ENCODE assay signal across 11 mouse cellular contexts in the genomic region with DNA sequence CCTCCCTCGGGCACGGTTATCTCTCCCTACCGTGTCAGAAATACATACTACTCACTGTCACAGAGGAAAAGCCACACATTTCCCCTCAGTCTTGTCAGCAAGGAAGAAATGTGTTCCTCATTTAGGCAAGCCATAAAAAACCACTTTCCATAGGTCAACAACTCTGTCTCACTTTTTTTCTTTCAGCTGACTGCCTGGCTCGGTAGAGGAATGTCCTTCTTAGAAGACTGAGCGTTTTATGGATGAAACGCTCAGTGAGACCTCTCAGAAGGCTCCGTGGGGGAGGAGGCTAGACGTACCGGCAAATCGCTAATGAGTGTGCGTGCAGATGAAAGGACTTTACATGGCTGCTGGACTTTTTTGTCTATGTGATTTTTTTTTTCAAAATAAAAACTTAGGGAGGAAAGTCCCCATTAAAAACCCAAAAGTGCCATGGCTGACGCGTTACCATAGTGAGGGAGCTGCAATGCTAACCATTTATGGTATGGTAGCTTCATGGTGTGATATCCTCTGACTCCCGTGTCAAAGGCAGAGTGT.
DNase-seq lines count a peak whose midpoint lies in the region; ATAC-seq and TF ChIP-seq lines count a peak whose summit lies in the region.
"Had no signal": no experiment of that assay in that cellular context is flagged by ENCODE, and none has a peak within 500 bp of the region (broad histone marks: within the 10 kb centered on the region; RNA-seq: fewer than 3 reads in every experiment).

No protein-coding gene starts in this region.

- no peak overlapping the region for H3K4me3 ChIP-seq in heart, embryonic 10.5 days
- no peak overlapping the region for H3K4me3 ChIP-seq in liver, postnatal 0 days (ENCODE audit: low read depth, low read length)
- no peak overlapping the region for H3K4me3 ChIP-seq in neural tube, embryonic 12.5 days

- H3K4me2 ChIP-seq in liver, postnatal 0 days (ENCODE audit: low read depth, low read length): no peak overlapping the region
- peak overlapping the region; percentile 24 for H3K4me2 ChIP-seq in neural tube, embryonic 12.5 days (replicated peaks)

- no peaks in the 10 kb centered on the region for H3K9me3 ChIP-seq in heart, embryonic 10.5 days
- H3K9me3 ChIP-seq in liver, postnatal 0 days (ENCODE audit: low read length): no peaks in the 10 kb centered on the region
- no peaks in the 10 kb centered on the region for H3K9me3 ChIP-seq in neural tube, embryonic 12.5 days

- WGBS in heart, embryonic 10.5 days: 62% methylated on average over 14 of the region's 14 CpGs
- 49% methylated on average over 14 of the region's 14 CpGs for WGBS in liver, postnatal 0 days (ENCODE audit: insufficient replicate concordance)
- 23% methylated on average over 14 of the region's 14 CpGs for WGBS in neural tube, embryonic 12.5 days

- ATAC-seq in liver, postnatal 0 days: no peak
- peak; percentile 41; the same call in 1 of the 2 replicates for ATAC-seq in neural tube, embryonic 12.5 days (ENCODE audit: low FRiP score, low read depth)

- no peak for DNase-seq in heart, embryonic 10.5 days (ENCODE audit: low spot score)
- no peak for DNase-seq in heart, postnatal 10 days
- DNase-seq in liver, postnatal 0 days: no peak
- no peak for DNase-seq in liver
- peak; percentile 80 for DNase-seq in forelimb bud, embryonic 11.5 days (ENCODE audit: low read depth, low spot score)
- DNase-seq in adrenal gland, adult (ENCODE audit: inconsistent age in 2 of 2, low spot score in 1 of 2): no peak
- no peak for DNase-seq in adrenal gland, adult 18-20 months (ENCODE audit: low spot score in 2 of 2)
- DNase-seq: adrenal gland, adult 2 months; gastrocnemius, postnatal 25 days had no signal

- intact Hi-C loops in heart, postnatal 10 days (cut with DNase I): no loop called here

- no peak overlapping the region for H3K9ac ChIP-seq in liver, postnatal 0 days (replicated peaks)
- no peak overlapping the region for H3K9ac ChIP-seq in neural tube, embryonic 12.5 days

- no peak for TF ChIP-seq CTCF in liver, postnatal 0 days (IDR thresholded peaks at IDR 0.05; ENCODE audit: low read depth)

- H3K36me3 ChIP-seq in heart, embryonic 10.5 days: peaks cover 2% of the 10 kb centered on the region; the same call in 1 of the 2 replicates
- no peaks in the 10 kb centered on the region for H3K36me3 ChIP-seq in liver, postnatal 0 days (replicated peaks; ENCODE audit: insufficient read depth, low read length)
- no peaks in the 10 kb centered on the region for H3K36me3 ChIP-seq in neural tube, embryonic 12.5 days

- 0 out of 2 replicates have a peak, but pooled peaks have one; percentile 9 for TF ChIP-seq EP300 in liver, postnatal 0 days (IDR thresholded peaks at IDR 0.05; ENCODE audit: low read depth)

- no peaks in the 10 kb centered on the region for H3K27me3 ChIP-seq in heart, embryonic 10.5 days (ENCODE audit: insufficient read depth, poor library complexity, severe bottlenecking)
- H3K27me3 ChIP-seq in liver, postnatal 0 days (ENCODE audit: insufficient read depth, low read length): no peaks in the 10 kb centered on the region
- no peaks in the 10 kb centered on the region for H3K27me3 ChIP-seq in neural tube, embryonic 12.5 days (replicated peaks)
- H3K27me3 ChIP-seq: CH12.LX had no signal

- peaks cover 38% of the 10 kb centered on the region for H3K4me1 ChIP-seq in heart, embryonic 10.5 days
- H3K4me1 ChIP-seq in liver, postnatal 0 days (ENCODE audit: insufficient read depth): no peaks in the 10 kb centered on the region
- H3K4me1 ChIP-seq in neural tube, embryonic 12.5 days: peaks cover 18% of the 10 kb centered on the region

- H3K27ac ChIP-seq in heart, embryonic 10.5 days: peak overlapping the region; percentile 43; the same call in 1 of the 2 replicates
- no peak overlapping the region for H3K27ac ChIP-seq in liver, postnatal 0 days (ENCODE audit: low read depth)
- H3K27ac ChIP-seq in neural tube, embryonic 12.5 days: no peak overlapping the region
